Mouse (Mus musculus) heart, adult 2 months (tissue): ENCODE results near the gene Hoxc6.

ENCODE experiments used
- CTCF ChIP-seq: fragments of 200-600 bp; IDR thresholded peaks from 2 replicates; pipeline ENCODE4 v1.8.1; 2022; ENCODE audit warnings: antibody characterized with exemption, mild to moderate bottlenecking, moderate library complexity
- EP300 ChIP-seq: fragments of 200-500 bp; IDR thresholded peaks from 2 replicates; pipeline ENCODE4 v1.6.1; 2011; ENCODE audit warnings: low read depth, low read length, control low read depth; ENCODE audit not compliant: insufficient read depth
- POLR2A ChIP-seq: fragments of 200-500 bp; IDR thresholded peaks from 2 replicates; pipeline ENCODE4 v1.6.1; 2011; ENCODE audit warnings: mild to moderate bottlenecking, low read depth, low read length, control low read depth; ENCODE audit not compliant: insufficient read depth

GRCm38 (mm10) chr15:102962492-102962891 lies 35.6 kb upstream of the Hoxc6 start:
- no peak for TF ChIP-seq CTCF
- no peak for TF ChIP-seq POLR2A
- no peak for TF ChIP-seq EP300
